Mouse (Mus musculus) retina, postnatal 1 day (tissue): Measurements from ENCODE around the gene Prmt3.

Experiments used
- DNase-seq: peaks from one replicate; pipeline ENCODE4 v3.0.0-alpha.2; 2012

The Prmt3 gene

GRCm38 (mm10) chr7:49778114-49778901 is at the start of gene Prmt3:
TSS of gene Prmt3 (plus strand) at chr7:49778346.
- peak; percentile 97 for DNase-seq

GRCm38 (mm10) chr7:49734342-49734741 is 43.8 kb upstream of the Prmt3 start:
- no peak for DNase-seq

GRCm38 (mm10) chr7:49739448-49739847 is 38.7 kb upstream of the Prmt3 start:
- no peak for DNase-seq

GRCm38 (mm10) chr7:49741474-49741873 is 36.7 kb upstream of the Prmt3 start:
- DNase-seq = no peak

- DNase-seq = peak; percentile 82
Observed at GRCm38 (mm10) chr7:49741923-49742322, 36.2 kb upstream of the Prmt3 start.

GRCm38 (mm10) chr7:49751148-49751547 is 27.0 kb upstream of the Prmt3 start:
- peak; percentile 69 for DNase-seq

- DNase-seq = peak; percentile 80
Observed at GRCm38 (mm10) chr7:49752730-49753506, 25.2 kb upstream of the Prmt3 start.

GRCm38 (mm10) chr7:49754767-49755166 is 23.4 kb upstream of the Prmt3 start:
- peak; percentile 72 for DNase-seq

- no peak for DNase-seq
Observed at GRCm38 (mm10) chr7:49758934-49759571, 19.1 kb upstream of the Prmt3 start, which contains the start of gene Htatip2. TSS of gene Htatip2 (plus strand) at chr7:49759115.

- DNase-seq = no peak
Observed at GRCm38 (mm10) chr7:49762605-49763004, 15.5 kb upstream of the Prmt3 start.

- no peak for DNase-seq
Observed at GRCm38 (mm10) chr7:49764011-49764716, 14.0 kb upstream of the Prmt3 start.

GRCm38 (mm10) chr7:49766166-49766565 is 12.0 kb upstream of the Prmt3 start:
- DNase-seq = no peak

GRCm38 (mm10) chr7:49768509-49768908 is 9.6 kb upstream of the Prmt3 start:
- peak; percentile 83 for DNase-seq

GRCm38 (mm10) chr7:49774396-49774795 is 3.8 kb upstream of the Prmt3 start:
- no peak for DNase-seq

- DNase-seq = no peak
Observed at GRCm38 (mm10) chr7:49777585-49777984, 561 bp upstream of the Prmt3 start.

- DNase-seq = no peak
Observed at GRCm38 (mm10) chr7:49778904-49779615, 914 bp downstream of the Prmt3 start.

GRCm38 (mm10) chr7:49783017-49783416 is 4.9 kb downstream of the Prmt3 start:
- no peak for DNase-seq

GRCm38 (mm10) chr7:49785141-49785540 is 7.0 kb downstream of the Prmt3 start:
- DNase-seq = no peak

- peak; percentile 90 for DNase-seq
Observed at GRCm38 (mm10) chr7:49786618-49787382, 8.7 kb downstream of the Prmt3 start.

- DNase-seq = no peak
Observed at GRCm38 (mm10) chr7:49787383-49787645, 9.2 kb downstream of the Prmt3 start.

GRCm38 (mm10) chr7:49794304-49794703 is 16.2 kb downstream of the Prmt3 start:
- DNase-seq = no peak

GRCm38 (mm10) chr7:49797171-49797570 is 19.0 kb downstream of the Prmt3 start:
- no peak for DNase-seq
